Comparison of ENCODE assay signal across 17 mouse cellular contexts in genomic region chr8:89021139-89021538, GRCm38 (mm10). TPM values are rescaled to one million over a fixed set of nuclear protein-coding genes. Genes with fewer than 3 reads are reported as not detected.
DNase-seq lines count a peak whose midpoint lies in the region; ATAC-seq and TF ChIP-seq lines count a peak whose summit lies in the region.
"Had no signal": no experiment of that assay in that cellular context is flagged by ENCODE, and none has a peak within 500 bp of the region (broad histone marks: within the 10 kb centered on the region; RNA-seq: fewer than 3 reads in every experiment).

No protein-coding gene starts in this region.

- in situ Hi-C loops in Patski (cut with MboI; ENCODE audit: low pct_unique_long_range_greater_than_20kb) = loop anchor here (10.0 kb wide), 1 partner anchor 764 kb away; no protein-coding TSS in a partner anchor

- no peak for TF ChIP-seq CTCF in liver, postnatal 0 days (IDR thresholded peaks at IDR 0.05; ENCODE audit: low read depth)
- TF ChIP-seq CTCF in Patski (IDR thresholded peaks at IDR 0.05) = no peak
- no peak for TF ChIP-seq CTCF in hindbrain, postnatal 0 days (IDR thresholded peaks at IDR 0.05; ENCODE audit: low read depth)

- H3K36me3 ChIP-seq in heart, embryonic 12.5 days = no peaks in the 10 kb centered on the region
- H3K36me3 ChIP-seq in heart, embryonic 11.5 days (ENCODE audit: control insufficient read depth, insufficient read depth, low read length) = no peaks in the 10 kb centered on the region
- no peaks in the 10 kb centered on the region for H3K36me3 ChIP-seq in liver, embryonic 12.5 days
- no peaks in the 10 kb centered on the region for H3K36me3 ChIP-seq in liver, postnatal 0 days (replicated peaks; ENCODE audit: insufficient read depth, low read length)
- 0 out of 2 replicates have a peak, but pooled peaks cover under 1% of the 10 kb centered on the region for H3K36me3 ChIP-seq in limb, embryonic 10.5 days
- H3K36me3 ChIP-seq in hindbrain, postnatal 0 days (ENCODE audit: insufficient read depth, low read length) = no peaks in the 10 kb centered on the region
- H3K36me3 ChIP-seq: hindbrain, embryonic 10.5 days had no signal

- no peaks in the 10 kb centered on the region for H3K9me3 ChIP-seq in heart, embryonic 12.5 days (replicated peaks)
- H3K9me3 ChIP-seq in heart, embryonic 11.5 days (replicated peaks; ENCODE audit: control insufficient read depth, low read length) = no peaks in the 10 kb centered on the region
- no peaks in the 10 kb centered on the region for H3K9me3 ChIP-seq in liver, embryonic 12.5 days (replicated peaks)
- no peaks in the 10 kb centered on the region for H3K9me3 ChIP-seq in liver, postnatal 0 days (ENCODE audit: low read length)
- no peaks in the 10 kb centered on the region for H3K9me3 ChIP-seq in limb, embryonic 10.5 days (replicated peaks)
- no peaks in the 10 kb centered on the region for H3K9me3 ChIP-seq in hindbrain, postnatal 0 days (ENCODE audit: low read length)
- H3K9me3 ChIP-seq: hindbrain, embryonic 10.5 days had no signal

- H3K4me2 ChIP-seq in heart, embryonic 12.5 days = peak overlapping the region; percentile 24
- no peak overlapping the region for H3K4me2 ChIP-seq in heart, embryonic 11.5 days
- 0 out of 2 replicates have a peak overlapping the region, but pooled peaks have one; percentile 13 for H3K4me2 ChIP-seq in liver, embryonic 12.5 days
- no peak overlapping the region for H3K4me2 ChIP-seq in liver, postnatal 0 days (ENCODE audit: low read depth, low read length)
- H3K4me2 ChIP-seq in hindbrain, postnatal 0 days (ENCODE audit: low read depth, low read length) = no peak overlapping the region

- H3K9ac ChIP-seq in heart, embryonic 12.5 days = no peak overlapping the region
- no peak overlapping the region; the same call in 1 of the 2 replicates for H3K9ac ChIP-seq in heart, embryonic 11.5 days (ENCODE audit: low read depth, low read length)
- no peak overlapping the region for H3K9ac ChIP-seq in liver, embryonic 12.5 days
- H3K9ac ChIP-seq in liver, postnatal 0 days (replicated peaks) = no peak overlapping the region
- H3K9ac ChIP-seq in hindbrain, postnatal 0 days (replicated peaks; ENCODE audit: low read length) = no peak overlapping the region
- H3K9ac ChIP-seq: liver, embryonic 14.5 days had no signal

- ATAC-seq in heart, embryonic 12.5 days (ENCODE audit: insufficient number of reproducible peaks, low FRiP score) = 0 out of 2 replicates have a peak, but pooled peaks have one; percentile 44
- ATAC-seq in heart, embryonic 11.5 days (replicated peaks; ENCODE audit: insufficient number of reproducible peaks, low FRiP score, low TSS enrichment) = no peak
- no peak for ATAC-seq in liver, embryonic 12.5 days
- no peak for ATAC-seq in liver, postnatal 0 days
- peak; percentile 94 for ATAC-seq in Patski
- no peak for ATAC-seq in hindbrain, postnatal 0 days
- ATAC-seq: activated CD4-positive, CD25-positive, alpha-beta regulatory T cell, adult 4 months; CD4-positive, CD25-positive, alpha-beta regulatory T cell, adult 4 months had no signal

- no peak overlapping the region for H3K4me3 ChIP-seq in heart, embryonic 12.5 days
- H3K4me3 ChIP-seq in heart, embryonic 11.5 days (ENCODE audit: low read depth, low read length) = no peak overlapping the region
- H3K4me3 ChIP-seq in liver, embryonic 12.5 days = no peak overlapping the region
- H3K4me3 ChIP-seq in liver, postnatal 0 days (ENCODE audit: low read depth, low read length) = no peak overlapping the region
- H3K4me3 ChIP-seq in limb, embryonic 10.5 days = no peak overlapping the region
- no peak overlapping the region for H3K4me3 ChIP-seq in hindbrain, postnatal 0 days (ENCODE audit: low read length)
- H3K4me3 ChIP-seq: hindbrain, embryonic 10.5 days had no signal

- WGBS in heart, embryonic 12.5 days = 6% methylated on average over 5 of the region's 5 CpGs
- WGBS in heart, embryonic 11.5 days (ENCODE audit: insufficient replicate concordance) = 3% methylated on average over 5 of the region's 5 CpGs
- WGBS in liver, embryonic 12.5 days (ENCODE audit: insufficient replicate concordance) = 13% methylated on average over 5 of the region's 5 CpGs
- 16% methylated on average over 5 of the region's 5 CpGs for WGBS in liver, postnatal 0 days (ENCODE audit: insufficient replicate concordance)
- WGBS in limb, embryonic 10.5 days = 6% methylated on average over 5 of the region's 5 CpGs
- WGBS in hindbrain, postnatal 0 days = 26% methylated on average over 5 of the region's 5 CpGs

- POLR2A ChIA-PET in Patski (lab: Charles Lee) = interaction anchor here (0.6 to 1.6 kb wide), 3 partner anchors 13 to 20 kb away, joined by 3 to 5 read pairs (median 3); no protein-coding TSS in a partner anchor

- CTCF ChIA-PET in Patski (lab: Charles Lee) = no interaction called here

- no peak for DNase-seq in liver, postnatal 0 days
- no peak for DNase-seq in Patski (ENCODE audit: low read depth, low spot score)
- peak; percentile 41 for DNase-seq in limb, embryonic 10.5 days (ENCODE audit: low spot score)
- DNase-seq in urinary bladder, postnatal 4 days (ENCODE audit: low spot score in 2 of 2) = no peak
- DNase-seq in hindbrain, postnatal 0 days (ENCODE audit: low spot score) = no peak
- DNase-seq: cerebellum, adult 9-11 months; gastrocnemius, postnatal 25 days; right cerebral cortex, postnatal 14 days; thymus, postnatal 14 days had no signal

- TF ChIP-seq EP300 in liver, postnatal 0 days (IDR thresholded peaks at IDR 0.05; ENCODE audit: low read depth) = no peak

- H3K4me1 ChIP-seq in heart, embryonic 12.5 days (replicated peaks) = peaks cover 21% of the 10 kb centered on the region
- H3K4me1 ChIP-seq in heart, embryonic 11.5 days (ENCODE audit: control insufficient read depth, insufficient read depth, low read length) = peaks cover 17% of the 10 kb centered on the region
- peaks cover 20% of the 10 kb centered on the region for H3K4me1 ChIP-seq in liver, embryonic 12.5 days
- H3K4me1 ChIP-seq in liver, postnatal 0 days (ENCODE audit: insufficient read depth) = peaks cover 6% of the 10 kb centered on the region; the same call in 1 of the 2 replicates
- peaks cover 28% of the 10 kb centered on the region for H3K4me1 ChIP-seq in limb, embryonic 10.5 days
- H3K4me1 ChIP-seq in hindbrain, postnatal 0 days (ENCODE audit: insufficient read depth, low read length) = no peaks in the 10 kb centered on the region

- H3K27ac ChIP-seq in heart, embryonic 12.5 days (ENCODE audit: poor library complexity, severe bottlenecking) = no peak overlapping the region; the same call in 1 of the 2 replicates
- H3K27ac ChIP-seq in heart, embryonic 11.5 days (ENCODE audit: low read depth, low read length) = no peak overlapping the region
- no peak overlapping the region for H3K27ac ChIP-seq in liver, embryonic 12.5 days
- H3K27ac ChIP-seq in liver, postnatal 0 days (ENCODE audit: low read depth) = no peak overlapping the region
- H3K27ac ChIP-seq in limb, embryonic 10.5 days = no peak overlapping the region
- no peak overlapping the region for H3K27ac ChIP-seq in hindbrain, postnatal 0 days
- H3K27ac ChIP-seq: hindbrain, embryonic 10.5 days; liver, embryonic 14.5 days had no signal

- no peaks in the 10 kb centered on the region for H3K27me3 ChIP-seq in heart, embryonic 12.5 days (replicated peaks)
- no peaks in the 10 kb centered on the region for H3K27me3 ChIP-seq in heart, embryonic 11.5 days (ENCODE audit: control insufficient read depth, insufficient read depth, low read length)
- peaks cover 18% of the 10 kb centered on the region for H3K27me3 ChIP-seq in liver, embryonic 12.5 days (replicated peaks)
- H3K27me3 ChIP-seq in liver, postnatal 0 days (ENCODE audit: insufficient read depth, low read length) = peaks cover 13% of the 10 kb centered on the region
- no peaks in the 10 kb centered on the region for H3K27me3 ChIP-seq in Patski
- H3K27me3 ChIP-seq in limb, embryonic 10.5 days (ENCODE audit: low read depth, poor library complexity, severe bottlenecking) = peaks cover 16% of the 10 kb centered on the region
- H3K27me3 ChIP-seq in hindbrain, postnatal 0 days (ENCODE audit: insufficient read depth, low read length) = peaks cover 21% of the 10 kb centered on the region

RNA-seq across cellular contexts. Expression of gene Sall1, which starts 22.8 kb away (rescaled TPM):
- polyA plus RNA-seq in heart, embryonic 12.5 days (2016; fragmentation: Nextera tagmentation; extraction: Ambion mirVana) = 6.4 and 6.7 TPM in 2 replicates
- 7.7 TPM in 2 replicates for polyA plus RNA-seq in heart, embryonic 11.5 days (2014; fragmentation: Nextera tagmentation; extraction: Ambion mirVana)
- 1.4 and 1.6 TPM in 2 replicates for polyA plus RNA-seq in liver, embryonic 12.5 days (2016; fragmentation: Nextera tagmentation; extraction: Ambion mirVana)
- 3.3 and 3.9 TPM in 2 replicates for polyA plus RNA-seq in liver, postnatal 0 days (2015; fragmentation: Nextera tagmentation; extraction: Ambion mirVana)
- polyA plus RNA-seq in Patski (2021) = 31.7 TPM
- 12.8 and 18.3 TPM in 2 replicates for polyA plus RNA-seq in limb, embryonic 10.5 days (2016; fragmentation: Nextera tagmentation; extraction: Ambion mirVana)
- total RNA-seq in hindbrain, postnatal 0 days (2014; rRNA removed) = 7.5 and 10.7 TPM in 2 replicates
- polyA plus RNA-seq in hindbrain, postnatal 0 days (2015; fragmentation: Nextera tagmentation; extraction: Ambion mirVana) = 3.3 and 3.6 TPM in 2 replicates
- total RNA-seq: gastrocnemius, postnatal 25 days; megakaryocyte, adult 5-6 weeks had no signal
- polyA plus RNA-seq: activated CD4-positive, CD25-positive, alpha-beta regulatory T cell, adult 4 months; CD4-positive, CD25-positive, alpha-beta regulatory T cell, adult 4 months had no signal

Comparison
In these comparisons a context has a peak if more than half of its experiments do, and no peak if none do; other contexts are left out.
1. ATAC-seq: peak in heart, embryonic 12.5 days (single experiment) and Patski (single experiment); none in heart, embryonic 11.5 days (single experiment), liver, embryonic 12.5 days (single experiment), liver, postnatal 0 days (single experiment) and hindbrain, postnatal 0 days (single experiment).
2. H3K4me2 ChIP-seq: peak in heart, embryonic 12.5 days (single experiment) and liver, embryonic 12.5 days (single experiment); none in heart, embryonic 11.5 days (single experiment), liver, postnatal 0 days (single experiment) and hindbrain, postnatal 0 days (single experiment).